Mouse (Mus musculus): ENCODE results near the gene Chrnb1.

Gene Chrnb1

DNA sequence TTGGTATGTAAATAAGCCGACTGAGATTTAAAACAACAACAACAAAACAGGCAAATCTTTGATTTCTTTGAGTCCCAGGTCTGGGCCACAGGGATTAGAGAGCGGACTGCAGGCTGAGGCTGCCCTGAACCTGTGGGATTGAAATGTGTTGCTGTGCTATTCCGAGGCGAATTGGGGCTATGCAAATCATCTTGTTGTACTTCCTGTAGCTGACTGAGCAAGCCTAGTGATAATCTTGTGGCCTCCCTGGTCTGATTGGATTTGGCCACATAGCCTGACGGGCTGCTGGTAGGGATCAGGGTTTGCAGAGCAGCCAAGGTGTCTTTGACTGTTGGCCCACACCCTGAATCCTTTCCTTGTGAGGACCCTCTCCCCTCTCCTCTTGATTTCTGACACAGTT, 20.8 kb downstream of the Chrnb1 start:
- DNase-seq (ENCODE audit: low spot score): no peak

DNA sequence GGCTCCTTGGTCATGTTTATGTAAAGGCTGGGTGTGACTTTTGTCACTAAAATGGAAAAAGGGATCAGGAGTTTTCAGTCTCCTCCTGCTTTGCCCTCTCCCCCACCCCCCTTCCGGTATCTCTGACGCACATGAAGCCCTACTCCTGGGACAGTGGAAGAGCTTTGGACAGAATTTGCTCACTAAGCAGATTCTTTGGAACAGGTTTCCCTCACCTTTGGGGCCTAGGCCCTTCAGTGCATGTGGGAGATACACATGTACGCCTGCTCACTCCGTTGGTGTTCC, 28.2 kb downstream of the Chrnb1 start:
- DNase-seq (ENCODE audit: low spot score): no peak

DNA sequence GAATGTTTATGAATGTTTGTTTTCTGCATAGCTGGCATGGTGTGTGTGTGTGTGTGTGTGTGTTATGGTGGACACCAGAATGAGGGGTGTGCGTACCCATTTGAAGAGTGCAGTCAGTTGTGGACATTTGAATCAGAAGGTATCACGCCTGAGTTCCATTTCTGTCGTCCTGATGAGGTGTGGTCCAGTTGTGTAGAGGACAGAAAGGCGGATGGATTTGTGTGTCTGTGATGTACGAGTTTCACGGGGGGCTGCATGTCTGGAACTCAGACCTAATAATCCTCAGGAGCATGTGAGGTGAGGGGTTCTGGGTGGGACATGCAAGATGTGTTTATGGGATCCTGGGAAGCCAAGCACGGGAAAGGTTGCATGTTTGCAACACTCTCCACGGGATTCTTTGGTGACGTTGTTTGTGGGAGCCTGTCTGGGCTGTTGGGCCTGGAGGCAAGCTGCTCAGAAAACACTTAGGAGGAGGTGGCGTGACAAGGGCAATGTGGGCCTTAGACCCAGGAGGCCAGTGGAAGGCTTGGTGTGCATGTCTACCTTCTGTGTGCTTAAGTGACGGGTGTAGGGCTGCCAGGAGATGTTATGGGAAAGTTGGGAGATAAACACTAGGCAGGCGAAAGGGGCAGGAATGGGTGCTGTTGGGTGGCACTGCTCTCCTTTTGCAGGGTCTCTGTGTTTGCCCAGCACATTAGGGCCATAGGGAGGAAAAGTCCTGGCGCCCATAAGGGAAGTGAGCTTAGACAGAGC, 28.7 kb downstream of the Chrnb1 start:
- DNase-seq (ENCODE audit: low spot score): no peak

DNA sequence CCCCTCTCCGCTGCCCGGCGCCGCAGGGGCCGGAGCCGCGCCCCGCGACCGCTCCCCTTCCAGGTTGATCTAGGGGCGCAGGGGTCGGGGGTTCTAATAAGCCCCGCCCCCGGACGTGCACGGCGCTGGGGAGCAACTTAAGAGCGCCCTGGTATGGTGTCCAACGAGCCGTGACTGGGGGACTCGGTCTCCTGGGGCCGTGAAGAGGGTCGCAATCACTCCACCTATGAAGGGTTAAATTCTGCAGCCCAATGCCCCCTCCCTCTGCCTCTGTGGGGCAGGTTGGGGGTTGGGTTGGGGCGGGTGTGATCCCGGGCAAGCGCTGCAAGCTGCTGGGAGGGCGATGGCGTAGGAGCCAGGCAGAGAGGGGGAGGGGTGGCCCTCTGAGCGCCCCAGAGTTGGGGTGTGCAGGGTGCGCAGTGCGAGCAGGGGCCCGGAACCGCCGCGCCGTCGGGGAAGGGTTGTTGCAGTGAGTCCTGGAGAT, 29.6 kb downstream of the Chrnb1 start:
- DNase-seq (ENCODE audit: low spot score): no peak

DNA sequence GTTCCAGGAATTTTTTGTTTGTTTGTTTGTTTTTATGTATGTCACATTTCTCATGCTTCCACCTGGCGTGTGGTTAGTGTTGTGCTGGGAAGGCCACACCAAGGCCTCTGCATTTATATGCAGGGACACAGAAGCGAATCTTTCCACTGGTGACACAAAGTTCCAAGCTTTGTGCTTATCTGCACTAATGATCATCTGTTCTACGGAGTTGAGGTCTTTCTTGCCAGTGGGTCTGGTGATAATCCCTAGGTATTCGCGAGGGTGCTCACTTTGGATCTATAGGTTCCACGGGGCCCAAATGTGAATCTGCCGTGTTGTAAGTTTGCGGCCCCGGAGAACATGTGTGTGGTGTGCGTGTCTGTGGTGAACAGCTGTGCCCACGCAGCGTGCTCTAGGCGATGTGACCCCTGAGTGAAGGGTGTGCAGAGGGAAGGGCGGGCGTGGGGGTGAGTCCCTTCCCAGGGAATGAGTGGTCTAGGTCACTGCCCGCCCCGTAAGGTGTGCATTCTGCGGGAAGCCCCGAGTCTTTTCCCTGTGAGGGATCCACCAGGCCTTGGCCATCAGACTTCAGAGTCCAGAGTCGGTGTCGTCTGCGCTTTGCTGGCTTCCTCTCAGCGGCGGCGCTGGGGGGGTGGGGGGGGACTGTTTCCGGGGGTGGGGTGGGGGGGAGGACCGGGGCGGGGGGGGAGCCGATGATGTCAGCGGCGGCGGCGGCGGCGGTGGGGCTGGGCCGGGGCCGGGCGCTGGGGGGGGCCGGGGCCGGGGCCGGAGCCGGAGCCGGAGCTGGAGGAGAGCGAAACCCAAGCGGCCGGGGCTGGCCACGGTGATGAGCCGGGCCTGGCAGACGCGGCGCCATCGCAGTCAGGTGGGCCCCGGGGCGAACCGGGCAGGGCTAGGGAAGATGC, 30.3 kb downstream of the Chrnb1 start, which contains the start of gene Zbtb4:
Gene Zbtb4, plus strand, starts transcription at position 692 of the 905 bp plus-strand sequence.
- DNase-seq (ENCODE audit: low spot score): no peak

DNA sequence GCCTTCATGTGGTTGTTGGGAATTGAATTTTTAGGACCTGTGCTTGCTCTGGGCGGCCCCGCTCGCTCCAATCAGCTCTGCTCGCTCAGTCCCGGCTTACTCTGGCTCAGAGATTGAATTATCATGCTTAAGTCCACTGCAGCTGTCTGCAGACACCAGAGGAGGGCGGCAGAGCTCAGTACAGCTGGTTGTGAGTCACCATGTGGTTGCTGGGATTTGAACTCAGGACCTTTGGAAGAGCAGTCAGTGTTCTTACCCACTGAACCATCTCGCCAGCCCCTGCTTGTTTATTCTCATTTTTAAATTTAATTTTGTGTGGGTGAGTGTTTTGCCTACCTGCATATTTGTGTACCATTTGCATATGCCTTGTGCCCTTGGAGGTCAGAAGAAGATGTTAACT, 32.2 kb downstream of the Chrnb1 start:
- no peak for DNase-seq (ENCODE audit: low spot score)

DNA sequence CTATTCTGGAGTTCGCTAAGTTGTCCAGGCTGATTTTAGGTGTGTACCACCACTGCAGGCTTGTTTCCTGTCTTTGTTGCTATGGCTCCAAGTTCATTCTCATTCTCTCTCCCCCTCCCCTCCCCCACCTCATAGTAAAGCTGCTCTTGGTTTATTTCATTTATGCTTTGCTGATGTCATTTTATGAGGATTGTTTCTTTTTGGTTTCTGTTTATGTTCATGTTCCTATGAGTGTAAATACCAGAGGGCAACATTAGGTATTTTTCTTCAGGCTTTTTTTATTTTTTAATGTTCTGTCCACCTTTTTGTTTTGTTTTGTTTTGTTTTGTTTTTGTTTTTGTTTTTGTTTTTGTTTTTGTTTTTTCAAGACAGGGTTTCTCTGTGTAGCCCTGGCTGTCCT, 33.9 kb downstream of the Chrnb1 start, which contains the start of gene Slc35g3:
Gene Slc35g3, minus strand, starts transcription at position 101 of the 400 bp plus-strand sequence.
- DNase-seq (ENCODE audit: low spot score): no peak

DNA sequence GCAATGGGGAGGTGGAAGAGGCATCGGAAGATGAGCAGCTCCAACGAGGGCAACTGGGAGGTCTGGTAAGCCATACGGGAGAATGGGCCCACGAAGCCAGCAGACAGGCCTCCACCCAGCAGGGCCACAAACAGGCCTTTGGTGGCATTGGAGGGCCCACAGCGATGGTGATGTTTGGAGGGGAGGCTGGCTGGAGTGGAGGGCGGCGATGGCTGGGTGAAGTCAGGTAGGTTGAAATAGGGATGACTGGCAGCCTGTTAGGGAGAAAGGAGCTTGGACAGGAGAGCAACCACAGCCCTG, 34.9 kb downstream of the Chrnb1 start:
- DNase-seq (ENCODE audit: low spot score): no peak

DNA sequence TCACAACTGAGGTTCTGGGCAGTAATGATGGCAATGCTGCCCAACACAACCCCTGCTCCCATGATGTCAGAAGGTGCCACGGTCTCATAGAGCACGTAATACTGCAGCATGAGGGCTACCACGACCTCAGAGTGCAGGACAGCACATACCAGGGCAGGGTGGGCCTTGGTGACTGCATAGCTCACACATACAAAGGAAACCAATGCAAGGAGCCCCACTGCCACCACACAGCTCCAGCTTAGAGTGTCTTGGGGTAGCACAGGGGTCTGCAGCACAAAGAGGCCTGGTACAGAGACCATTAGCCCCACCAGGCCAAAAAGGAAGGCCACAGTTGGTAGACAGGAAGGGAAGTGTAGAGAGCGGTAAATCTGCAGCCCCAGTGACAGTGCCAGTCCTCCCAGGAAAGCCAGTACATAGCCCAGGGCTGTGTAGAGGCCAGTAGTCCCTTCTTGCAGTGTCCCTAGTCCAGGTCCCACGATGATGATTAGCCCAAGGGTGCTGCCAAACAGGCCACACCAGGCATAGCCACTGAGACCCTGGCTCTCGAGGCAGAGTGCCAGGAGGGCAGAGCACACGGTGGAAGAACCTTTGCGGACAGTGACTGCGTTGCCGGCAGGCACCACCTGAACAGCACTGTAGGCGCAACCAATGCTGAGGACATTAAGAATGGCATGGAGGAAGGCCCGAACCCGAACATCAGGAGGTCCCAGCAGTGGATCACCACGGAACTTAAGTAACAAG, 35.4 kb downstream of the Chrnb1 start:
- DNase-seq (ENCODE audit: low spot score): no peak

DNA sequence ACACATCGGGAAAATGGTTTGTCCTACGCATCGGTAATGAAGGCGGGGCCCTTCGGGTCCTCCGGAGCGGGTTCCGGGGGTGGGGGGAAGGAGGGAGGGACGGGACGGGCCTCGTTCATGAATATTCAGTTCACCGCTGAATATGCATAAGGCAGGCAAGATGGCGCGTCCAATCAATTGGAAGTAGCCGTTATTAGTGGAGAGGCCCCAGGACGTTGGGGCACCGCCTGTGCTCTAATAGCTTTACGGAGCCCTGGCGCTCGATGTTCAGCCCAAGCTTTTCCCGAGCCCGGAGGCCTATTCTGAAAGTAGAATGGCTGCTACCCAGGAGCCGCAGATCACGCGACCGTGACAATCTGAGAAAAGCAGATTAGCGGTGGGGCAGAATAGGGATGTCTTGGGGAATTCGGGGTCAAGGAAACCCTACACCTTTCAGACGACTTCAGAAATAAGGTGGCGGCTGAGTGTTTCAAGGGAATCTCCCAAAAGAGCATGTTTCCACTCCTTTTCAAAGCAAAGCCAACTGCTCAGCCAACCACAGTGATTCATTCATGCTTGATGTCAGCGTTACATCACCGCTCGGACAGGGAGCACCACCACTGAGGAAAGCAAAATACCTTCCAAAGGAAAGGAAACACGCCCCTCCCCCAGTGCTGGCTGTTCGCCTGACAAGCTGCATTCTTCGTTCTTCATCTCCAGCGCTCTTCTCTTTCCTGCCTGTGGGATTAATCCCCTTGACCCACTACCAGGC, 36.6 kb downstream of the Chrnb1 start:
- peak; percentile 93 for DNase-seq (ENCODE audit: low spot score)

DNA sequence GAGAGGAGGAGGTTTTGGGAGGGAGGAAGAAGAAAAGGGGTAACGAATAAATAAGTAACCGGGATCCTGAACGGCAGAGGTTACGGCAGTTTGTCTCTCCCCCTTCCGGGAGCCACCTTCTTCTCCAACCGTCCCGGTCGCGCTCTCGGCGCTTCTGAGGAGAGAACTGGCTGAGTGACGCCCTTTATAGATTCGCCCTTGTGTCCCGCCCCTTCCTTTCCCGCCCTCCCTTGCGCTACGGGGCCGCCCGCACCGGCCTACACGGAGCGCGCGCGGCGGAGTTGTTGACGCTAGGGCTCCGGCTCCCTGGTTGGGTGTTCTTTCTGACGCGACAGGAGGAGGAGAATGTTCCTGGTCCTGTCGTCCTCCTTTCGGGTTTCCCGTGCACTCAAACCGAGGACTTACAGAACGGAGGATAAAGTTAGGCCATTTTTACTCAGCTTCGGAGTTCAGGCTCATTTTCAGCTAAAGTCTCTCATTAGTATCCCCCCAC, 37.2 kb downstream of the Chrnb1 start, which contains the start of gene Polr2a:
Gene Polr2a, minus strand, starts transcription at position 160 of the 493 bp plus-strand sequence.
- peak; percentile 96 for DNase-seq (ENCODE audit: low spot score)

DNA sequence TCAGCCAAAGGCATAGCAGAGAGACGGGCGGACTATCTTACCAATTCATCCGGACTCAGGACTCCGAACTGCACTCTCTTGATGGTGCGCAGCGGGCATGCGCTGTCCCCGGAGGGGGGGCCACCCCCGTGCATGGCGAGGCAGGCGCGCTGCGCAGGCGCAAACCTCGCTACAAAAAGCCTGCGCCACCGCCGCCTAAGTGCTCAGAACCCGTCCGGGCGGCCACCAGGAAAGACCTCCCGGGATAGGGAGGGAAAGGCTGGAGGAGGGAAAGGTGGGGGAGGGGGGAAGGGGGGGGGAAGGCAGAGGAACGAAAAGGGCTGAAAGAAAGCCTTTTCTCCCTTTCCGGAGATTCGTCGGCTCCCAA, 37.7 kb downstream of the Chrnb1 start:
- DNase-seq (ENCODE audit: low spot score): peak; percentile 92

DNA sequence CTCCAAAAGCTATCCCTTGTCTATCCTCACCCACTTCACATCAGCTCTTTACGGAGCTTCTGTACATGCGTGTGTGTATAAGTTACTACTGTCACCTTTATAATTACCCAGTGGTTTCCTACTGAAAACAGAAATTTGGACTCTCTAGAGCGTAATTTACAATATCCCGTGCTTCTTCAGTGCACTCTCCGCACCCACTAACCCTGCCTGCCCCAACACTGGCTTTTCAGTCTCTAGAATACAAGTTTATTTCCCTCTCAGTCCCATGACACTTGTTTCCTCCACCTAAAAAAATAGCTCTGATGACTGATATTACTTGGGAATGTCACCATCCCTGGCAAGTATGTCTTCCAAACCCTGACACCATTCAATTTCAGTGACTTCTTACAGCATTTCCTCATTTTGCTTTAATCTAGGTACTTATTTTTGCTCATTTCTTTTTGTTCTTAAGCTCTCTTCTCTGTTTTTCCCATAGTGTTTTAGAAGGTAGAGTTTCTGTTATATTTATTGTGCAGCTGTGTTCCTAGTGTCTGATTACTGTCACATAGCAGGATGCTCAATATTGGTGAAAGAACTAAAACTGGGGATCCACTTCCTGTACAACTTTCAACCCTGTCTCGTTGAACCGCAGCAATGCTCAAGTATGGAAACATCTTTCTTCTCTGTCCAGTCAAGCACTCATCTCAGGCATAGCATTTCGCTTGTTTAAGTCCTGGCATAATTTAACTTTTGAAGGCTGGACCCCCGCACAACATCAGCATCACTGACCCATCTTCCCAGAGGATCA, 38.2 kb downstream of the Chrnb1 start:
- no peak for DNase-seq (ENCODE audit: low spot score)

DNA sequence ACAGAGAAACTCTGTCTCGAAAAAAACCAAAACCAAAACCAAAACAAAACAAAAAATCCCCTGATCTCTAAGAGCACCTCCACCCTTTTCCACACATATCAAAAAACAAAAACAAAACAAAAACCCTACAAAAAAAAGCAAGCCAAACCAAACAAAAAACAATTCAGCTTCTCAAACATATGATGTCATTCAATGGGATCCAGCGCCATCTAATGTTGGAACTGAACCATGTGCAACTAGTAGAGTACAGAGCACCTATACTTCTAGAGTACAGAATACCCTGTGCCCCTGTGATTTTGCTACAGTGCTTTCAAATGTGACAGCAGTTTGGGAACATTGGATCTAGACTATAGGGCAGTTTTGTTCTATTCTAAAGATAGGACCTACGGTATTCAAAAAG, 41.0 kb downstream of the Chrnb1 start:
- peak; percentile 70 for DNase-seq (ENCODE audit: low spot score)

DNA sequence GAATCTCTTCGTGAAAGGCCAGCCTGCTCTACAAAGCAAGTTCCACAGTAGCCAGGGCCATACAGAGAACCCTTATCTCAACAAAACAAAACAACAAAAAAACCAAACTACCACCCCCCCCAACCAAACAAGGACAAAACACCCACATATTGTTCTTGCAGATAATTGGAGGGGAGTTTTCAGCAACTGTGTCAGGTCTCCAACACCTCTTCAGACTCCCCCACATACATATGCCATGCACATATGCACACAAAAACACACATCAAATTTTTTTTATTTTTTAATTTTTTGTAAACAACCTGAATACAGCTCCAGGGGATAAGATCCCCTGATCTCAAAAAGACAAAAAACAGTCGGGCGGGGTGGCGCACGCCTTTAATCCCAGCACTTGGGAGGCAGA, 41.5 kb downstream of the Chrnb1 start:
- DNase-seq (ENCODE audit: low spot score): no peak

DNA sequence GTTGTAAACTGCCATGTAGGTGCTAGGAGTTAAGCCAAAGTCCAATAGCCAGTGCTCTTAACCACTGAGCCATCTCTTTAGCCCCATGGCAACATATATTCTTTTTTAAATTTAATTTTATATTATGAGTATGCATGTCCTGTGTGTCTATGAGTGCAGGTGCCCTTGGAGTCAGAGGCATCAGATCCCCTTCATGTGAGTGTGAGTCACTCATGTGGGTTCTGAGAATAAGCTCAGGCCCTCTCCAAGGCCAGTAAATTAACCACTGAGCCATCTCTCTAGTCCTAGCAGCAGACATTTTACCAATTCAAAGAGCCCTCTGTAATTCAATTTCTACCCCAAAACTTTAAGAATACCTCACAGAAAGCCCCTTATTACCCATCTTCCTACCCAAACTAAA, 43.1 kb downstream of the Chrnb1 start:
- DNase-seq (ENCODE audit: low spot score): no peak

DNA sequence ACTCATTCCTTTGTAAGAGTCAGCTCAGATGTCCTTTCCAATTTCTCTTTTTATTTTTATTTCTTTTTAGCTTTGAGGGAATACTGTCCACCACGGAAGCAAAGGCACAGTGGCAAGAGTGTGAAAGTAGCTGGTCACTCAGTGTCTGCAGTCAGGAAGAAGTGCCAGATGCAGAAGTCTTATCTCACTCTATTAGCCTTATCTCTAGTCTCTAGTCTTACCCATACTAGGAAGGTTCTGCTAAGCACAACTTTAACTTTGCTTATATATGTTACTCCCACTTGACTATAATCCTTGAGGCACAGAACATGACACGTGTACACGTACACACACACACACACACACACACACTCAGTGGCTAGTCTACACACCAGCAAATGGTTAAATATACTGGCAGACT, 44.1 kb downstream of the Chrnb1 start:
- no peak for DNase-seq (ENCODE audit: low spot score)
